Mouse (Mus musculus): Measurements from ENCODE around the gene Mcur1.

- TF ChIP-seq CTCF (IDR thresholded peaks at IDR 0.05; ENCODE audit: insufficient read depth, low read depth, low read length) (no peak), POLR2A (IDR thresholded peaks at IDR 0.05; ENCODE audit: insufficient read depth, low read depth, low read length) (no peak)
Measured at GRCm38 (mm10) chr13:43591828-43592680, 32.1 kb upstream of the Mcur1 start.

Data from olfactory bulb, adult 2 months (tissue).